Mouse (Mus musculus): Measurements from ENCODE around the gene Rhobtb3. TPM values are rescaled to one million over a fixed set of nuclear protein-coding genes. Genes with fewer than 3 reads are reported as not detected.

Gene Rhobtb3
- polyA plus RNA-seq (2017; shearing (Covaris generic)): 1 to 10 TPM in 1 of 2 experiments, under 1 TPM in 1; 0.20 to 1.2 TPM

GRCm38 (mm10) chr13:75943189-75944043, at the start of gene Rhobtb3:
TSS of gene Rhobtb3 (minus strand) at chr13:75943925.

GRCm38 (mm10) chr13:75966850-75967249, 23.1 kb upstream of the Rhobtb3 start, which contains the start of gene Spata9:
TSS of gene Spata9 (plus strand) at chr13:75967150.

GRCm38 (mm10) chr13:75839719-75840481, 103.8 kb downstream of the Rhobtb3 start, which contains the start of gene Glrx:
TSS of gene Glrx (plus strand) at chr13:75839868.

Other genes starting within 250 kb of the Rhobtb3 start
- gene Ell2, start 237.2 kb downstream of the Rhobtb3 start, polyA plus RNA-seq (2017; shearing (Covaris generic)): 10 to 100 TPM; 11.1 to 12.8 TPM
- gene Glrx, start 104.1 kb downstream of the Rhobtb3 start, polyA plus RNA-seq (2017; shearing (Covaris generic)): 100 to 1,000 TPM in 1 of 2 experiments, 10 to 100 TPM in 1; 97.8 to 279 TPM
- gene Spata9, start 23.2 kb upstream of the Rhobtb3 start, polyA plus RNA-seq (2017; shearing (Covaris generic)): 1 to 10 TPM in 1 of 2 experiments, under 1 TPM in 1; 0.19 to 2.1 TPM
- gene Rfesd, start 74.8 kb upstream of the Rhobtb3 start, polyA plus RNA-seq (2017; shearing (Covaris generic)): 10 to 100 TPM; 21.5 to 27.2 TPM
- not detected for gene Gpr150, start 113.1 kb upstream of the Rhobtb3 start, polyA plus RNA-seq (2017; shearing (Covaris generic))
- 1 to 10 TPM; 7.5 to 8.3 TPM for gene Arsk, start 154.7 kb upstream of the Rhobtb3 start, polyA plus RNA-seq (2017; shearing (Covaris generic))
- 10 to 100 TPM; 18.2 to 25.4 TPM for gene Ttc37, start 154.8 kb upstream of the Rhobtb3 start, polyA plus RNA-seq (2017; shearing (Covaris generic))